Mouse (Mus musculus) brain, embryonic 14.5 days (tissue): ENCODE measurements around the gene Dvl1. TPM values are rescaled to one million over a fixed set of nuclear protein-coding genes. Genes with fewer than 3 reads are reported as not detected.

Source experiments
- DNase-seq: peaks from one replicate; pipeline ENCODE4 v3.0.0-alpha.2; 2011; ENCODE audit warnings: low read depth
- CTCF ChIP-seq: fragments of 200-500 bp; IDR thresholded peaks from 2 replicates; pipeline ENCODE4 v1.5.1; 2012; ENCODE audit warnings: inconsistent platforms, mild to moderate bottlenecking, moderate library complexity, borderline replicate concordance; ENCODE audit not compliant: insufficient read depth, insufficient read length; ENCODE audit errors: extremely low read depth
- POLR2A ChIP-seq: fragments of 200-500 bp; IDR thresholded peaks from 2 replicates; pipeline ENCODE4 v1.6.1; 2012; ENCODE audit warnings: mild to moderate bottlenecking, inconsistent platforms, borderline replicate concordance; ENCODE audit not compliant: poor library complexity, insufficient read depth, insufficient read length, severe bottlenecking; ENCODE audit errors: extremely low read depth
- polyA plus RNA-seq: library from polyadenylated mRNA; depleted of rRNA; stranded (reverse); fragments of >200 nt; gene quantifications from 2 replicates; pipeline ENCODE4 v1.2.3, GENCODE M21; 2012; rRNA removed

Dvl1 gene
- polyA plus RNA-seq, 1 experiment: 139 TPM

GRCm38 (mm10) chr4:155904318-155905102 lies 57.3 kb downstream of the Dvl1 start:
- DNase-seq: peak; percentile 35
- TF ChIP-seq CTCF (peak; percentile 27; the same call in 1 of the 2 replicates), POLR2A (no peak)

DNA sequence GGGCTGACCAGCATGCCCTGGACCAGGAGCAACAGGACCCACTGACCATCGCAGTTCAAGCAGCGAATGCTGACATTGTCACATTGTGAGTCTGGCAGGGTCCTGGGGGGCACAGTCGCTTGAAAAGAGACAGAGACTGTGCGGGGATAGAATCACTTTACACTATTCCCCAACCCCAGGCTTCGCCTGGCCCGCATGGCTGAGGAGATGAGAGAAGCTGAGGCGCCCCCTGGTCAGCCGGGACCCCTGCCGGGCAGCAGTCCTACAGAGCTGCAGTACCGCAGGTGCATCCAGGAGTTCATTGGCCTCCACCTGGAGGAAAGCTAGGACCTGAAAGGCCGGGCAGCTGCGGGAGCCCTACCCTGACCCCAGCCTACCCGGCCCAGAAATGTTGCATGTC lies 58.4 kb downstream of the Dvl1 start:
- no peak for DNase-seq
- no peak for TF ChIP-seq CTCF
- no peak for TF ChIP-seq POLR2A

GRCm38 (mm10) chr4:155906125-155906524 lies 58.9 kb downstream of the Dvl1 start:
- no peak for TF ChIP-seq CTCF
- no peak for TF ChIP-seq POLR2A
- DNase-seq: no peak

DNA sequence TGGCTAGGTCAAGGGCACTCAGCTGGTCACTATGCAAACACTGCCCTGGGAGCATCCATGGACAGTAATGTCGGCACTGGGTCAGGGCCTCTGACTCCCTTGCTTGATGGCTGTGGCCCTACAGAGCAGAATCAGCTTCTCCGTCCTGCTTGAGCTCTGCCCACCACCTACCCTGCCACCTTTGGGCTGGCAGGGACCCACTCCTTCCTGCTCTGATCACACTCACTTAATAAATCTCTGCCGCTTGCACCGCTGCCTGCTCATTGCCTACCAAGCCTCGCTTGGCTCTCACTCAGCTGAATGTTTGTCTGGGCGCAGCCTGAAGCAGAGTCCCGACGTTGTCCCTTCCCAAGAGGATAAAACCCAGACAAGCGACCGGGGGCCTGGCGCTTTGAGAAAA lies 59.8 kb downstream of the Dvl1 start:
- TF ChIP-seq POLR2A (no peak), CTCF (no peak)
- no peak for DNase-seq

- no peak for TF ChIP-seq POLR2A
- TF ChIP-seq CTCF: no peak
- DNase-seq: no peak
These were observed 61.1 kb downstream of the Dvl1 start for GRCm38 (mm10) chr4:155908281-155908680.

DNA sequence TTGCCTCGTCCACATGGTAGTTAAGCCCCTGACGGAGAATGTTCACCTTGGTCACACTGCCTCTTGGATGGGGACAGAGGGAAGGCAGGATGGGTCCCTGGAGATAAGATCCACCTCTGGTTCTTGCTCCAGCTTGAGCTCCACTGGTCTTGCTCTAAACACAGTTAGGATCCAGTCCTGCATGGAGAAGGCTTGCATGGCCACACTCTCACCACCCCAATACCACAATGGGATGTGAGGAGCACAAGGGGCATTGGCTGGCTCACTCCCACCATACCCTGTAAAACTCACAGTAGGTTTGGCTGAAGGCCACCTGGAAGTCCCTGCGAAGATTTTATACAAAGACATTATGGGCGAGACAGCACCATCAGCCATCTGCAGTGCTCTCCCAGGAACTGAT lies 61.5 kb downstream of the Dvl1 start:
- no peak for TF ChIP-seq CTCF
- TF ChIP-seq POLR2A: no peak
- no peak for DNase-seq

Other genes starting within 250 kb of the Dvl1 start
- 15.0 and 21.8 TPM in 2 replicates for gene Slc35e2, start 246.0 kb upstream of the Dvl1 start, polyA plus RNA-seq
- 32.8 and 52.2 TPM in 2 replicates for gene Cdk11b, start 222.5 kb upstream of the Dvl1 start, polyA plus RNA-seq
- not detected in 2 replicates for gene Gm10563, start 202.0 kb upstream of the Dvl1 start, polyA plus RNA-seq
- gene Mmp23, start 194.0 kb upstream of the Dvl1 start, polyA plus RNA-seq: 9.8 and 11.0 TPM in 2 replicates
- gene Mib2, start 178.2 kb upstream of the Dvl1 start, polyA plus RNA-seq: 94.1 and 114 TPM in 2 replicates
- gene Fndc10, start 153.1 kb upstream of the Dvl1 start, polyA plus RNA-seq: 27.0 and 30.3 TPM in 2 replicates
- 117 and 133 TPM in 2 replicates for gene Ssu72, start 142.6 kb upstream of the Dvl1 start, polyA plus RNA-seq
- gene Tmem240, start 112.6 kb upstream of the Dvl1 start, polyA plus RNA-seq: 31.1 and 31.4 TPM in 2 replicates
- gene Atad3a, start 86.3 kb upstream of the Dvl1 start, polyA plus RNA-seq: 103 and 120 TPM in 2 replicates
- 22.0 and 25.3 TPM in 2 replicates for gene Vwa1, start 72.7 kb upstream of the Dvl1 start, polyA plus RNA-seq
- 1.4 and 1.5 TPM in 2 replicates for gene Tmem88b, start 61.5 kb upstream of the Dvl1 start, polyA plus RNA-seq
- not detected in 2 replicates for gene Ankrd65, start 57.0 kb upstream of the Dvl1 start, polyA plus RNA-seq
- gene Mrpl20, start 44.5 kb upstream of the Dvl1 start, polyA plus RNA-seq: 94.1 and 117 TPM in 2 replicates
- gene Ccnl2, start 34.9 kb upstream of the Dvl1 start, polyA plus RNA-seq: 161 and 223 TPM in 2 replicates
- gene Aurkaip1, start 16.1 kb upstream of the Dvl1 start, polyA plus RNA-seq: 100 and 128 TPM in 2 replicates
- 39.9 and 42.2 TPM in 2 replicates for gene Mxra8, start 7.7 kb upstream of the Dvl1 start, polyA plus RNA-seq
- gene Tas1r3, start 16.0 kb downstream of the Dvl1 start, polyA plus RNA-seq: 0.77 and 0.83 TPM in 2 replicates
- 29.0 and 30.0 TPM in 2 replicates for gene Cptp, start 22.0 kb downstream of the Dvl1 start, polyA plus RNA-seq
- 69.1 and 96.2 TPM in 2 replicates for gene Ints11, start 22.1 kb downstream of the Dvl1 start, polyA plus RNA-seq
- gene Pusl1, start 44.4 kb downstream of the Dvl1 start, polyA plus RNA-seq: 75.1 and 115 TPM in 2 replicates
- 128 and 130 TPM in 2 replicates for gene Acap3, start 44.4 kb downstream of the Dvl1 start, polyA plus RNA-seq
- 114 and 144 TPM in 2 replicates for gene Ube2j2, start 96.4 kb downstream of the Dvl1 start, polyA plus RNA-seq
- gene C1qtnf12, start 114.9 kb downstream of the Dvl1 start, polyA plus RNA-seq: 8.6 and 11.0 TPM in 2 replicates
- gene B3galt6, start 145.2 kb downstream of the Dvl1 start, polyA plus RNA-seq: 19.3 and 22.2 TPM in 2 replicates
- gene Sdf4, start 145.5 kb downstream of the Dvl1 start, polyA plus RNA-seq: 36.8 and 61.3 TPM in 2 replicates
- 3.3 and 4.4 TPM in 2 replicates for gene Tnfrsf4, start 166.4 kb downstream of the Dvl1 start, polyA plus RNA-seq
- gene Tnfrsf18, start 178.8 kb downstream of the Dvl1 start, polyA plus RNA-seq: 0.24 and 0.25 TPM in 2 replicates
- gene Ttll10, start 212.0 kb downstream of the Dvl1 start, polyA plus RNA-seq: 0.05 and 0.23 TPM in 2 replicates